Mouse (Mus musculus) myocyte (in vitro differentiated cells): ENCODE results near the gene Cecr2. TPM values are rescaled to one million over a fixed set of nuclear protein-coding genes. Genes with fewer than 3 reads are reported as not detected.

Experiments
- H3K27me3 ChIP-seq: one replicate; pipeline ENCODE4 v1.6.1; 2011; ENCODE audit not compliant: control insufficient read depth, insufficient read depth, insufficient read length
- H3K36me3 ChIP-seq: one replicate; pipeline ENCODE4 v1.6.1; 2011; ENCODE audit not compliant: control insufficient read depth, insufficient read depth
- H3K4me2 ChIP-seq: one replicate; pipeline ENCODE4 v1.6.1; 2011; ENCODE audit warnings: low read depth, control low read depth
- H3K4me3 ChIP-seq: one replicate; pipeline ENCODE4 v1.5.1; 2011; ENCODE audit warnings: mild to moderate bottlenecking, control low read depth, moderate library complexity
- H3K79me2 ChIP-seq: one replicate; pipeline ENCODE4 v1.6.1; 2011; ENCODE audit not compliant: control insufficient read depth, insufficient read depth
- H3ac ChIP-seq: one replicate; pipeline ENCODE4 v1.6.1; 2011; ENCODE audit not compliant: control insufficient read depth, insufficient read length
- CEBPB ChIP-seq: IDR thresholded peaks from 2 replicates; pipeline ENCODE4 v1.6.1; 2011; ENCODE audit warnings: mild to moderate bottlenecking, moderate library complexity; ENCODE audit not compliant: poor library complexity, insufficient read depth, severe bottlenecking
- E2F4 ChIP-seq: IDR thresholded peaks from one replicate; pipeline ENCODE4 v1.6.1; 2011; ENCODE audit warnings: mild to moderate bottlenecking, control low read depth, moderate library complexity; ENCODE audit not compliant: insufficient read depth
- MAX ChIP-seq: IDR thresholded peaks from one replicate; pipeline ENCODE4 v1.6.1; 2011; ENCODE audit warnings: low read depth, mild to moderate bottlenecking, control low read depth
- MYOD1 ChIP-seq, 3 experiments: IDR thresholded peaks; one replicate each; pipeline ENCODE4 v1.6.1; 2011; ENCODE audit warnings: control low read depth in 2 of 3, low read depth in 2 of 3, mild to moderate bottlenecking in 2 of 3, moderate library complexity in 1 of 3; ENCODE audit not compliant: insufficient read length in 2 of 3, control insufficient read depth in 1 of 3
- MYOG ChIP-seq, 3 experiments: IDR thresholded peaks; one replicate each; pipeline ENCODE4 v1.6.1; 2011; ENCODE audit warnings: control low read depth in 2 of 3, low read depth in 2 of 3, mild to moderate bottlenecking in 2 of 3; ENCODE audit not compliant: insufficient read length in 2 of 3, control insufficient read depth in 1 of 3, insufficient read depth in 1 of 3
- POLR2A ChIP-seq: IDR thresholded peaks from one replicate; pipeline ENCODE4 v1.6.1; 2011; ENCODE audit warnings: low read depth, mild to moderate bottlenecking, control low read depth, moderate library complexity; ENCODE audit not compliant: insufficient read length
- POLR2AphosphoS2 ChIP-seq: IDR thresholded peaks from one replicate; pipeline ENCODE4 v1.6.1; 2011; ENCODE audit warnings: low read depth, control low read depth; ENCODE audit not compliant: insufficient read length
- REST ChIP-seq: IDR thresholded peaks from one replicate; pipeline ENCODE4 v1.6.1; 2011; ENCODE audit warnings: mild to moderate bottlenecking, control low read depth, moderate library complexity; ENCODE audit not compliant: insufficient read depth, insufficient read length
- SRF ChIP-seq: IDR thresholded peaks from one replicate; pipeline ENCODE4 v1.6.1; 2011; ENCODE audit warnings: low read depth; ENCODE audit not compliant: control insufficient read depth, insufficient read length
- TCF12 ChIP-seq: IDR thresholded peaks from one replicate; pipeline ENCODE4 v1.6.1; 2011; ENCODE audit warnings: mild to moderate bottlenecking, control low read depth; ENCODE audit not compliant: poor library complexity, insufficient read depth, severe bottlenecking
- TCF3 ChIP-seq: IDR thresholded peaks from one replicate; pipeline ENCODE4 v1.6.1; 2011; ENCODE audit warnings: low read depth, control low read depth; ENCODE audit not compliant: insufficient read length
- USF1 ChIP-seq: IDR thresholded peaks from one replicate; pipeline ENCODE4 v1.6.1; 2011; ENCODE audit warnings: low read depth, mild to moderate bottlenecking, control low read depth, moderate library complexity
- polyA plus RNA-seq: library from polyadenylated mRNA; unstranded; fragments of >200 nt; fragmentation: generic; extraction: Trizol; gene quantifications from one replicate; pipeline ENCODE4 v1.2.1, GENCODE M21; 2012; ENCODE audit warnings: missing spikeins

Cecr2 gene
- polyA plus RNA-seq, 1 experiment = 0.12 TPM

- Histone ChIP-seq H3K79me2 (no peaks in the 10 kb centered on the region), H3K4me2 (no peak overlapping the region), H3K27me3 (no peaks in the 10 kb centered on the region), H3K4me3 (no peak overlapping the region), H3ac (no peak overlapping the region), H3K36me3 (no peaks in the 10 kb centered on the region)
- TF ChIP-seq POLR2A = no peak
- TF ChIP-seq USF1 = no peak
- TF ChIP-seq REST = no peak
- no peak for TF ChIP-seq MYOD1 (IDR thresholded peaks at IDR 0.05; ENCODE audit: control insufficient read depth in 1 of 3, insufficient read length in 2 of 3, low read depth in 2 of 3)
- TF ChIP-seq POLR2AphosphoS2 = no peak
- TF ChIP-seq MAX = no peak
- no peak for TF ChIP-seq SRF
- no peak for TF ChIP-seq TCF3
These were observed 13.5 kb upstream of the Cecr2 start for GRCm38 (mm10) chr6:120652666-120653065.

DNA sequence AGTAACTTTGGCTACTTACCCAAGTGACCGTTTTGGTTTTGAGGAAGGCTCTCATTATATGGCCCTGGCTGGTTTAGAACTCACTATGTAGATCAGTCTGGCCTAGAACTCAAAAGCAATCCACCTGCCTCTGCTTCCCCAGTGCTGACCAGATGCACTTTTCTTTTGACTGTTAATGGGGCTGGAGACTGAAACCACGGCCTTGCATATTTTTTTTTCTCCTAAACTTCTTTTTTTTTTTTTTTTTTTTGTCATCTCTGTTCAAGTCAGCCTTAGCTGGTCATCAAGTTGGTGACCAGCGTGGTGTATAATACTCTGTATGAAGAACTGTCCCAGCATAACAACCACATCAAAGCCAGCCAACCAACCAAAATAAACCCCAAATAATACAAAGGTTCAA, 10.5 kb upstream of the Cecr2 start:
- Histone ChIP-seq H3K4me3 (no peak overlapping the region), H3K36me3 (no peaks in the 10 kb centered on the region), H3K79me2 (no peaks in the 10 kb centered on the region), H3K4me2 (no peak overlapping the region), H3ac (no peak overlapping the region), H3K27me3 (no peaks in the 10 kb centered on the region)
- no peak for TF ChIP-seq TCF3
- TF ChIP-seq USF1 = no peak
- TF ChIP-seq REST = no peak
- no peak for TF ChIP-seq MYOG (IDR thresholded peaks at IDR 0.05; ENCODE audit: control insufficient read depth in 1 of 3, insufficient read depth in 1 of 3, insufficient read length in 2 of 3, low read depth in 2 of 3)
- no peak for TF ChIP-seq TCF12
- no peak for TF ChIP-seq POLR2AphosphoS2
- TF ChIP-seq MYOD1 (IDR thresholded peaks at IDR 0.05; ENCODE audit: control insufficient read depth in 1 of 3, insufficient read length in 2 of 3, low read depth in 2 of 3) = no peak
- no peak for TF ChIP-seq MAX
- TF ChIP-seq E2F4 = no peak
- TF ChIP-seq CEBPB = no peak
- TF ChIP-seq POLR2A = no peak
- TF ChIP-seq SRF = no peak

DNA sequence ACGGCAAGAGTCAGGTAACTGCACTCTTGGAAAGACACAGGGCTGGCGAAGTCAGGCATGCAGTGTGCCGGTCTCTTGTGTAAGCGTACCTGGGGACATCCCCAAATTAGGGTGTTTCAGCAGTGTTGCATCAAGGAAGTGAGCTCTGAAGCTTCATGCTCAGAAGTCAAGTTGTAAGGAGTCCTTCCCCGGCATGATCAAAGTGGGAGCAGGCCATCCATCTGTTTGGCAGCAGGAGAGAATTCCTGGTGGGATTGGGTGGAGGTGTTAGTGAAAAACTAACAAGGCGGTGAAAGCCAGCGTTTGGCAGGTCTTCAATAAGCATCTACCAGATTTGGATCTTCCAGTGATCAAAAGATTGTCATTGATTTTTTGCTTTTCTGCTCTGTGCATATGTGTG, 7.3 kb upstream of the Cecr2 start:
- H3K27me3 ChIP-seq = peaks cover 15% of the 10 kb centered on the region
- no peak overlapping the region for H3K4me2 ChIP-seq
- H3ac ChIP-seq = no peak overlapping the region
- TF ChIP-seq MYOG (IDR thresholded peaks at IDR 0.05; ENCODE audit: control insufficient read depth in 1 of 3, insufficient read depth in 1 of 3, insufficient read length in 2 of 3, low read depth in 2 of 3) (no peak), POLR2AphosphoS2 (no peak), MAX (no peak), POLR2A (no peak), MYOD1 (IDR thresholded peaks at IDR 0.05; ENCODE audit: control insufficient read depth in 1 of 3, insufficient read length in 2 of 3, low read depth in 2 of 3) (no peak), SRF (no peak), USF1 (no peak), CEBPB (no peak), TCF12 (no peak), REST (no peak), E2F4 (no peak)
- no peak overlapping the region for H3K4me3 ChIP-seq
- H3K79me2 ChIP-seq = no peaks in the 10 kb centered on the region
- no peaks in the 10 kb centered on the region for H3K36me3 ChIP-seq

GRCm38 (mm10) chr6:120665415-120665815, 754 bp upstream of the Cecr2 start:
- TF ChIP-seq REST (no peak), E2F4 (no peak), SRF (no peak), MYOG (IDR thresholded peaks at IDR 0.05; ENCODE audit: control insufficient read depth in 1 of 3, insufficient read depth in 1 of 3, insufficient read length in 2 of 3, low read depth in 2 of 3) (peak in 1 of 3 experiments; percentile 49), TCF12 (no peak), MYOD1 (IDR thresholded peaks at IDR 0.05; ENCODE audit: control insufficient read depth in 1 of 3, insufficient read length in 2 of 3, low read depth in 2 of 3) (peak in 1 of 3 experiments; percentile 6), CEBPB (no peak), POLR2AphosphoS2 (no peak)
- H3K4me2 ChIP-seq = peak overlapping the region; percentile 67
- H3K4me3 ChIP-seq = peak overlapping the region; percentile 12
- peaks cover 59% of the 10 kb centered on the region for H3K27me3 ChIP-seq
- H3ac ChIP-seq = no peak overlapping the region
- no peaks in the 10 kb centered on the region for H3K79me2 ChIP-seq
- H3K36me3 ChIP-seq = no peaks in the 10 kb centered on the region

DNA sequence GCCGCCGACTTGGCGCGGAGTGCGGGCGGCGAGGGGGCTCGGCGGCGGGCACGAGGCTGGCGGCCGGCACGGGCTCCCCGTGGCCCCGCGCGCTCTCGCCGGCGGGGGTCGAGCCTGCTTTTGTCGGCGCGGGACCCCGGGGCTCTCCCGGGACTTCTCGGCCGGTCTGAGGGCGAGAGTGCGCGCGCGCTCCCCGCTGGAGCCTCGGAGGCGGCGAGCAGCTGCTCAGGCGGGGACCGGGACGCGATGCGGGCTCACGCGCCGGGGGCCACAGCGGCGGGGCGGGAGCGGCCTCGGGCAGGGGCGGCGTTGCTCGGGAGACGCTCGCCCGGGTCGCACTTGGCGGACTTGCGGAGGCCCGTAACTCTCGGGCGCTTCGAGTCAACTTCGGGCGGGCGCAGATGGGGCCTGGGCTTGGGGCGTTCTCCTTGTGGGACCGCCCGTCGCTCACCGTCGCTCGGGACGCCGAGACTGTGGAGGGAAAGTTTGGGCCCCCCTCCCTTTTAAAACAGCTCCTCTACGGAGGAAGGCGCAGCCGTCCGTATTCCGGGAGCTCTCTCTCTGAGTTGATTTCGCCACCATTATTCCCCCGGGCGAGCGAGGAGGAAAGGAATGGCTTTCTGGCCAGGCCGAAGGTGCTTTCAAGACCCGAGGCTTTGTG, 722 bp downstream of the Cecr2 start:
- no peak overlapping the region for H3ac ChIP-seq
- H3K79me2 ChIP-seq = no peaks in the 10 kb centered on the region
- no peaks in the 10 kb centered on the region for H3K36me3 ChIP-seq
- H3K4me3 ChIP-seq = no peak overlapping the region
- H3K4me2 ChIP-seq = peak overlapping the region; percentile 65
- peaks cover 56% of the 10 kb centered on the region for H3K27me3 ChIP-seq
- no peak for TF ChIP-seq TCF3
- TF ChIP-seq MYOD1 (IDR thresholded peaks at IDR 0.05; ENCODE audit: control insufficient read depth in 1 of 3, insufficient read length in 2 of 3, low read depth in 2 of 3) = peak in 2 of 3 experiments; percentile 25 to 65
- TF ChIP-seq CEBPB = no peak
- no peak for TF ChIP-seq TCF12
- TF ChIP-seq MYOG (IDR thresholded peaks at IDR 0.05; ENCODE audit: control insufficient read depth in 1 of 3, insufficient read depth in 1 of 3, insufficient read length in 2 of 3, low read depth in 2 of 3) = peak in 2 of 3 experiments; percentile 54 to 75
- no peak for TF ChIP-seq POLR2AphosphoS2
- TF ChIP-seq REST = no peak
- no peak for TF ChIP-seq SRF
- TF ChIP-seq E2F4 = no peak
